8 mouse cellular contexts compared by ENCODE assay signal in the genomic region with DNA sequence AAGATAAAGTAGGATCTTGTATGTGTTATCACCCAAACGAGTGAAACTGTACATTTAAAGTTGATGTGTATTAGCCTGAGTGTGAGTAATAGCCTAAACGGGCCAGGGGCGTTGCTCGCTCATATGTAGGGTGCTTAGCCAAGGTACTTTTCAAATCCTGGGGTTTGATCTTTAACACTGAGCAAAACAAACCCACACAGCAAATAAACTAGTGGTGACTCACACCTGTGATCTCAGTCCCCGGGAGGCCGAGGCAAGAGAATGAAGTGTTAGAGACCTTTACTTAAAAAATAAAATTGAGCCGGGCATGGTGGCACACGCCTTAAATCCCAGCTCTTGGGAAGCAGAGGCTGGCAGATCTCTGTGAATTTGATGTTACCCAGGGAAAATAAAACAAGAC. TPM values are rescaled to one million over a fixed set of nuclear protein-coding genes. Genes with fewer than 3 reads are reported as not detected.
DNase-seq lines count a peak whose midpoint lies in the region; ATAC-seq lines count a peak whose summit lies in the region.

No protein-coding gene starts in this region.

- 63% methylated on average over 8 of the region's 8 CpGs for WGBS in kidney, embryonic 15.5 days
- 86% methylated on average over 8 of the region's 8 CpGs for WGBS in hindbrain, embryonic 15.5 days
- 87% methylated on average over 8 of the region's 8 CpGs for WGBS in midbrain, embryonic 16.5 days

- H3K4me3 ChIP-seq in kidney, embryonic 15.5 days (replicated peaks) = peak overlapping the region; percentile 99; the same call in 1 of the 2 replicates
- H3K4me3 ChIP-seq in hindbrain, embryonic 15.5 days = peak overlapping the region; percentile 94
- H3K4me3 ChIP-seq in midbrain, embryonic 16.5 days (ENCODE audit: low read depth, low read length) = peak overlapping the region; percentile 67

- H3K27me3 ChIP-seq in kidney, embryonic 15.5 days = no peaks in the 10 kb centered on the region
- no peaks in the 10 kb centered on the region for H3K27me3 ChIP-seq in hindbrain, embryonic 15.5 days
- H3K27me3 ChIP-seq in midbrain, embryonic 16.5 days (ENCODE audit: control insufficient read depth, insufficient read depth, low read depth, low read length) = no peaks in the 10 kb centered on the region

- H3K27ac ChIP-seq in kidney, embryonic 15.5 days = no peak overlapping the region
- H3K27ac ChIP-seq in hindbrain, embryonic 15.5 days (replicated peaks) = peak overlapping the region; percentile 76
- peak overlapping the region; percentile 82 for H3K27ac ChIP-seq in midbrain, embryonic 16.5 days (ENCODE audit: low read length)

- no peak for ATAC-seq in kidney, embryonic 15.5 days (replicated peaks; ENCODE audit: low FRiP score)
- 0 out of 2 replicates have a peak, but pooled peaks have one; percentile 16 for ATAC-seq in hindbrain, embryonic 15.5 days (ENCODE audit: low FRiP score, low read depth)
- ATAC-seq in midbrain, embryonic 16.5 days = peak; percentile 22; the same call in 1 of the 2 replicates
- ATAC-seq in erythroid progenitor cell, adult 5-6 weeks (replicated peaks; ENCODE audit: low FRiP score, poor library complexity, severe bottlenecking) = no peak

- peaks cover 20% of the 10 kb centered on the region for H3K36me3 ChIP-seq in kidney, embryonic 15.5 days
- peaks cover 18% of the 10 kb centered on the region for H3K36me3 ChIP-seq in hindbrain, embryonic 15.5 days
- peaks cover 4% of the 10 kb centered on the region; the same call in 1 of the 2 replicates for H3K36me3 ChIP-seq in midbrain, embryonic 16.5 days (ENCODE audit: control insufficient read depth, insufficient read depth, low read length)

- no peak for DNase-seq in kidney, postnatal 25 days
- DNase-seq in T-cell, adult 2 months (ENCODE audit: low spot score) = peak; percentile 47
- DNase-seq in left cerebral cortex, adult 18-20 months (ENCODE audit: low spot score in 2 of 2) = no peak
- no peak for DNase-seq in ovary, adult 18-20 months (ENCODE audit: low spot score)

- H3K9me3 ChIP-seq in kidney, embryonic 15.5 days (replicated peaks) = no peaks in the 10 kb centered on the region
- H3K9me3 ChIP-seq in hindbrain, embryonic 15.5 days = no peaks in the 10 kb centered on the region
- no peaks in the 10 kb centered on the region for H3K9me3 ChIP-seq in midbrain, embryonic 16.5 days (replicated peaks; ENCODE audit: control insufficient read depth, low read length, poor library complexity, severe bottlenecking)

- H3K9ac ChIP-seq in kidney, embryonic 15.5 days = no peak overlapping the region
- peak overlapping the region; percentile 40; the same call in 1 of the 2 replicates for H3K9ac ChIP-seq in hindbrain, embryonic 15.5 days
- peak overlapping the region; percentile 68 for H3K9ac ChIP-seq in midbrain, embryonic 16.5 days (ENCODE audit: low read depth, low read length)

- peak overlapping the region; percentile 71 for H3K4me2 ChIP-seq in kidney, embryonic 15.5 days
- peak overlapping the region; percentile 56 for H3K4me2 ChIP-seq in hindbrain, embryonic 15.5 days
- peak overlapping the region; percentile 62 for H3K4me2 ChIP-seq in midbrain, embryonic 16.5 days (ENCODE audit: low read length)

- H3K4me1 ChIP-seq in kidney, embryonic 15.5 days = peaks cover 16% of the 10 kb centered on the region
- peaks cover 19% of the 10 kb centered on the region for H3K4me1 ChIP-seq in hindbrain, embryonic 15.5 days (replicated peaks)
- H3K4me1 ChIP-seq in midbrain, embryonic 16.5 days (ENCODE audit: control insufficient read depth, insufficient read depth, low read length) = peaks cover 14% of the 10 kb centered on the region

RNA-seq across cellular contexts. Expression of gene Diexf, which starts 0.8 kb away (rescaled TPM):
- polyA plus RNA-seq in kidney, embryonic 15.5 days (2015; fragmentation: Nextera tagmentation; extraction: Ambion mirVana) = 9.2 and 9.9 TPM in 2 replicates
- polyA plus RNA-seq in hindbrain, embryonic 15.5 days (2015; fragmentation: Nextera tagmentation; extraction: Ambion mirVana) = 6.7 and 7.2 TPM in 2 replicates
- 8.9 and 9.7 TPM in 2 replicates for polyA plus RNA-seq in midbrain, embryonic 16.5 days (2015; fragmentation: Nextera tagmentation; extraction: Ambion mirVana)
- total RNA-seq in left cerebral cortex, adult 18-20 months (2021) = 10 to 100 TPM; 22.0 to 22.5 TPM
- total RNA-seq in erythroid progenitor cell, adult 5-6 weeks (2015; ENCODE audit: low replicate concordance) = 3.4 and 19.1 TPM in 2 replicates
- total RNA-seq in erythroid progenitor cell, adult 5-6 weeks (2017; ENCODE audit: low replicate concordance) = 1.4 and 1.5 TPM in 2 replicates

RNA-seq across cellular contexts. Expression of gene Irf6, which starts 22.1 kb away (rescaled TPM):
- polyA plus RNA-seq in kidney, embryonic 15.5 days (2015; fragmentation: Nextera tagmentation; extraction: Ambion mirVana) = 13.3 and 14.0 TPM in 2 replicates
- polyA plus RNA-seq in hindbrain, embryonic 15.5 days (2015; fragmentation: Nextera tagmentation; extraction: Ambion mirVana) = 0.72 and 0.75 TPM in 2 replicates
- polyA plus RNA-seq in midbrain, embryonic 16.5 days (2015; fragmentation: Nextera tagmentation; extraction: Ambion mirVana) = 0.66 and 0.67 TPM in 2 replicates
- 1 to 10 TPM; 1.6 to 1.7 TPM for total RNA-seq in left cerebral cortex, adult 18-20 months (2021)
- not detected in 2 replicates for total RNA-seq in erythroid progenitor cell, adult 5-6 weeks (2015; ENCODE audit: low replicate concordance)
- 0.26 TPM in 1 of 2 replicates, not detected in the other for total RNA-seq in erythroid progenitor cell, adult 5-6 weeks (2017; ENCODE audit: low replicate concordance)

RNA-seq across cellular contexts. Expression of gene A130010J15Rik, which starts 37.0 kb away (rescaled TPM):
- 14.2 and 16.3 TPM in 2 replicates for polyA plus RNA-seq in kidney, embryonic 15.5 days (2015; fragmentation: Nextera tagmentation; extraction: Ambion mirVana)
- polyA plus RNA-seq in hindbrain, embryonic 15.5 days (2015; fragmentation: Nextera tagmentation; extraction: Ambion mirVana) = 11.1 and 11.8 TPM in 2 replicates
- polyA plus RNA-seq in midbrain, embryonic 16.5 days (2015; fragmentation: Nextera tagmentation; extraction: Ambion mirVana) = 12.6 and 12.9 TPM in 2 replicates
- total RNA-seq in left cerebral cortex, adult 18-20 months (2021) = 1 to 10 TPM; 3.1 to 4.3 TPM
- total RNA-seq in erythroid progenitor cell, adult 5-6 weeks (2015; ENCODE audit: low replicate concordance) = 0.36 and 1.7 TPM in 2 replicates
- total RNA-seq in erythroid progenitor cell, adult 5-6 weeks (2017; ENCODE audit: low replicate concordance) = 0.77 and 4.3 TPM in 2 replicates

Comparison
In these comparisons a context has a peak if more than half of its experiments do, and no peak if none do; other contexts are left out.
1. ATAC-seq: peak in hindbrain, embryonic 15.5 days (single experiment) and midbrain, embryonic 16.5 days (single experiment); none in kidney, embryonic 15.5 days (single experiment) and erythroid progenitor cell, adult 5-6 weeks (single experiment).
2. Peak in every context shown above with its lines, with median percentiles within 50 percentile points of each other: H3K4me2 ChIP-seq and H3K4me3 ChIP-seq.